Mouse (Mus musculus) ES-E14 (cell line): ENCODE results near the gene Zfyve27.

ENCODE experiments used
- ZC3H11A ChIP-seq: IDR thresholded peaks from 2 replicates; pipeline ENCODE4 v1.6.1; 2012; ENCODE audit warnings: low read depth, mild to moderate bottlenecking, inconsistent platforms, low read length, borderline replicate concordance
- ZNF384 ChIP-seq: IDR thresholded peaks from 2 replicates; pipeline ENCODE4 v1.6.1; 2012; ENCODE audit warnings: low read depth, low read length, inconsistent platforms

DNA sequence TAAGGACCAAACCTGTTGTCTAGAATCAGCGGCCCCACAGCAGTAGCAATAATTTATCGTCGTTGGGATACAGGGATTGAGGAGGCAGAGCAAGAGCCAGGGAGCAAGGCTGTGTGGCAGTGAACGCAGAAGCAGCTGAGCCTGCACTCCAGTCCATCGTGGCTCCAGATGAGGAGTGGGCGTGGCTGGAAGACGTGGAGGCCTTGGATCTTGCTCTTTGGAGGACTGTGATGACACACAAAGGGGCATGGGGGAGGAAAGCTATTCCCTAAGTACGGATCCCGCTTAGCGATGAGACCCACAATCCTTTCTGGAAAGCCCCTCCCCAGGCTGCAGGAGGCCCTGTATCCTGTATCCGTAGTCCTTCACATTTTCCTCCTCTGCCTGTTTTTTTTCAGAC is 34.3 kb downstream of the Zfyve27 start:
- TF ChIP-seq ZC3H11A (no peak), ZNF384 (no peak)
